Mouse (Mus musculus) retina, postnatal 7 days (tissue): ENCODE results near the gene Pgam1.
"Not testable (repeated sequence)": the region's sequence is repeated elsewhere in the genome, so short reads cannot be mapped to it uniquely, and the experiment has no call there.

Experiments used
- DNase-seq: peaks from one replicate; pipeline ENCODE4 v3.0.0-alpha.2; 2012; ENCODE audit warnings: low read depth, low spot score

The Pgam1 gene

GRCm38 (mm10) chr19:41911178-41912073 is at the start of gene Pgam1:
Gene Pgam1, plus strand, starts transcription at chr19:41911923.
- peak; percentile 98 for DNase-seq

GRCm38 (mm10) chr19:41866707-41867106 is 45.0 kb upstream of the Pgam1 start:
- DNase-seq = no peak

GRCm38 (mm10) chr19:41869296-41869695 is 42.4 kb upstream of the Pgam1 start:
- no peak for DNase-seq

- DNase-seq = not testable (repeated sequence)
Measured at GRCm38 (mm10) chr19:41869946-41870345, 41.8 kb upstream of the Pgam1 start.

GRCm38 (mm10) chr19:41872285-41872684 is 39.4 kb upstream of the Pgam1 start:
- DNase-seq = no peak

GRCm38 (mm10) chr19:41874356-41874755 is 37.4 kb upstream of the Pgam1 start:
- DNase-seq = no peak

GRCm38 (mm10) chr19:41881842-41882241 is 29.9 kb upstream of the Pgam1 start:
- DNase-seq = no peak

GRCm38 (mm10) chr19:41883882-41884281 is 27.8 kb upstream of the Pgam1 start:
- no peak for DNase-seq

GRCm38 (mm10) chr19:41888191-41888590 is 23.5 kb upstream of the Pgam1 start:
- DNase-seq = no peak

GRCm38 (mm10) chr19:41894959-41895358 is 16.8 kb upstream of the Pgam1 start:
- DNase-seq = no peak

- peak; percentile 90 for DNase-seq
Measured at GRCm38 (mm10) chr19:41895460-41896318, 16.0 kb upstream of the Pgam1 start, which contains the start of gene Rrp12. Gene Rrp12, minus strand, starts transcription at chr19:41896173.

GRCm38 (mm10) chr19:41896319-41896711 is 15.4 kb upstream of the Pgam1 start:
- no peak for DNase-seq

GRCm38 (mm10) chr19:41898860-41899259 is 12.9 kb upstream of the Pgam1 start:
- peak; percentile 33 for DNase-seq

GRCm38 (mm10) chr19:41900495-41901090 is 11.1 kb upstream of the Pgam1 start:
- DNase-seq = no peak

GRCm38 (mm10) chr19:41901696-41902095 is 10.0 kb upstream of the Pgam1 start:
- DNase-seq = no peak

GRCm38 (mm10) chr19:41902848-41903593 is 8.7 kb upstream of the Pgam1 start:
- no peak for DNase-seq

- no peak for DNase-seq
Measured at GRCm38 (mm10) chr19:41905246-41905645, 6.5 kb upstream of the Pgam1 start.

GRCm38 (mm10) chr19:41906311-41907078 is 5.2 kb upstream of the Pgam1 start:
- no peak for DNase-seq

GRCm38 (mm10) chr19:41907079-41907760 is 4.5 kb upstream of the Pgam1 start:
- no peak for DNase-seq

- no peak for DNase-seq
Measured at GRCm38 (mm10) chr19:41908736-41909135, 3.0 kb upstream of the Pgam1 start.
